Mouse (Mus musculus) kidney, adult 2 months (tissue): Measurements from ENCODE around the gene Mapk7.

Experiments
- CTCF ChIP-seq: fragments of 200-500 bp; conservative IDR thresholded peaks from 2 replicates; pipeline ENCODE4 v1.5.1; 2011; ENCODE audit warnings: low read depth, mild to moderate bottlenecking, control low read depth, low read length, moderate library complexity, mixed read lengths; ENCODE audit not compliant: insufficient read depth, insufficient read length
- POLR2A ChIP-seq: fragments of 200-500 bp; IDR thresholded peaks from one replicate; pipeline ENCODE4 v1.6.1; 2011; ENCODE audit warnings: low read depth, low read length, control low read depth

GRCm38 (mm10) chr11:61498736-61499504, 4.7 kb upstream of the Mapk7 start:
- TF ChIP-seq CTCF (no peak), POLR2A (no peak)
